8 mouse cellular contexts compared by ENCODE assay signal in the genomic region with DNA sequence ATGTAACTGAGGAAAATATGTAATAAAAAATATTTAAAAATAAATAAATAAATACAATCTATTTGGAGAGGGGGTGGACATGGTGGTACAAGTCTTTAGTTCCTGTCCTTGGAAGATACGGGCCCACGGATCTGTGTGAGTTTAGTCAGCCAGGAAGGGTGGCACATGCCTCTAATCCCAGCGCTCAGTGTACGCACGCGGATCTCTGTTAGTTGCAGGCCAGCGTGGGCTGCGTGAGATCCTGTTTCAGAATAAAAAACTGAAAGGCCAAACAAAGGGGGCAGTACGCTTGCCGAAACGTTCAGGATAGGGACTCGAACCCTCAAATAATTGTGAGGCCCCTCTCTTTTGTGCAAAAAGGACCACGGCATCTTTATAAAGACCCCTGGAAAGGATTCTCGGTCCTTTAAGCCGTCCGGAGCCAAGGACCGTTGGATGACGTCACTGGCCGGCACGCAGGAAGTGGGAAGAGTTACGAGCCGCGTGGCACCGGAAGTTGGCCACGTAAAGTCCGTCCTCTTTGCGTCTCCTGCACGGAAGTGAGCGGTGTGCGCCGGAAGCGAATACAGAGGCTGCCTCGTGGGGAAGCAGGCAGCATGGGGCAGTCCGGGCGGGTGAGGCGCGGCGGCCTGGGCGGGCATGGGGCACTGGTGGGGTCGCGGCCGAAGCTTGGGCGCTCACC. TPM values are rescaled to one million over a fixed set of nuclear protein-coding genes. Genes with fewer than 3 reads are reported as not detected.
DNase-seq lines count a peak whose midpoint lies in the region; ATAC-seq and TF ChIP-seq lines count a peak whose summit lies in the region.

Ppan (plus strand) TSS at position 472 of the 682 bp plus-strand sequence.

- H3K36me3 ChIP-seq in hindbrain, postnatal 0 days (ENCODE audit: insufficient read depth, low read length) = peaks cover 31% of the 10 kb centered on the region

- intact Hi-C loops in gastrocnemius, adult 2 months (cut with DNase I) = loop anchor here (5.0 kb wide), 1 partner anchor 114 kb away; the partner anchor contains the start of gene Mrpl4
- intact Hi-C loops in left cerebral cortex, adult 2 months (cut with DNase I) = loop anchor here (1.0 kb wide), 2 partner anchors 10 kb away; partner anchors contain the start of gene Eif3g

- H3K4me1 ChIP-seq in hindbrain, postnatal 0 days (ENCODE audit: insufficient read depth, low read length) = no peaks in the 10 kb centered on the region

- peak within 1 kb of the TSS; percentile 65 for H3K4me2 ChIP-seq in hindbrain, postnatal 0 days (ENCODE audit: low read depth, low read length)

- H3K4me3 ChIP-seq in gastrocnemius, adult 2 months = peak within 1 kb of the TSS; percentile 93
- peak within 1 kb of the TSS; percentile 79 for H3K4me3 ChIP-seq in hindbrain, postnatal 0 days (ENCODE audit: low read length)
- peak within 1 kb of the TSS; percentile 78 for H3K4me3 ChIP-seq in left cerebral cortex, adult 2 months

- peak within 1 kb of the TSS; percentile 99 for H3K27ac ChIP-seq in gastrocnemius, adult 2 months
- peak within 1 kb of the TSS; percentile 96 for H3K27ac ChIP-seq in hindbrain, postnatal 0 days
- H3K27ac ChIP-seq in left cerebral cortex, adult 2 months = peak within 1 kb of the TSS; percentile 98

- ATAC-seq in common myeloid progenitor, adult 5-6 weeks (replicated peaks; ENCODE audit: low read depth, poor library complexity, severe bottlenecking) = peak; percentile 92
- peak; percentile 97 for ATAC-seq in hindbrain, postnatal 0 days
- ATAC-seq in megakaryocyte, adult 5-6 weeks (ENCODE audit: poor library complexity, severe bottlenecking) = peak; percentile 99

- H3K9me3 ChIP-seq in hindbrain, postnatal 0 days (ENCODE audit: low read length) = no peaks in the 10 kb centered on the region

- peak within 1 kb of the TSS; percentile 78 for H3K9ac ChIP-seq in hindbrain, postnatal 0 days (replicated peaks; ENCODE audit: low read length)

- WGBS in hindbrain, postnatal 0 days = under 1% methylated on average over 43 of the region's 43 CpGs

- TF ChIP-seq CTCF in gastrocnemius, adult 2 months (IDR thresholded peaks at IDR 0.05) = peak; percentile 8; the same call in 1 of the 2 replicates
- TF ChIP-seq CTCF in hindbrain, postnatal 0 days (IDR thresholded peaks at IDR 0.05; ENCODE audit: low read depth) = no peak
- TF ChIP-seq CTCF in left cerebral cortex, adult 2 months (IDR thresholded peaks at IDR 0.05) = no peak

- DNase-seq in ZHBTc4 (ENCODE audit: low read depth, low spot score) = peak; percentile 98
- DNase-seq in gastrocnemius, adult 2 months = peak; percentile 97
- peak; percentile 98 for DNase-seq in hindbrain, postnatal 0 days (ENCODE audit: low spot score)
- peak; percentile 94 for DNase-seq in left cerebral cortex, adult 2 months (ENCODE audit: extremely low spot score in 1 of 2, low spot score in 2 of 2)
- DNase-seq in right cerebral cortex, adult 2 months (ENCODE audit: low spot score in 2 of 2) = peak; percentile 96 to 98
- DNase-seq in urinary bladder, postnatal 14 days (ENCODE audit: low spot score) = peak; percentile 96

- no peaks in the 10 kb centered on the region for H3K27me3 ChIP-seq in hindbrain, postnatal 0 days (ENCODE audit: insufficient read depth, low read length)

RNA-seq across cellular contexts. Expression of gene Ppan, which starts in this region (rescaled TPM):
- 140 and 152 TPM in 2 replicates for total RNA-seq in common myeloid progenitor, adult 5-6 weeks (2017)
- total RNA-seq in gastrocnemius, adult 2 months (2021) = 1 to 10 TPM; 7.9 to 8.6 TPM
- 45.4 and 57.4 TPM in 2 replicates for total RNA-seq in hindbrain, postnatal 0 days (2014; rRNA removed)
- 36.8 and 44.1 TPM in 2 replicates for polyA plus RNA-seq in hindbrain, postnatal 0 days (2015; fragmentation: Nextera tagmentation; extraction: Ambion mirVana)
- 10 to 100 TPM; 25.6 to 26.3 TPM for total RNA-seq in left cerebral cortex, adult 2 months (2021)
- total RNA-seq in megakaryocyte, adult 5-6 weeks (2015) = 5.7 and 7.8 TPM in 2 replicates
- 27.5 and 32.2 TPM in 2 replicates for total RNA-seq in megakaryocyte, adult 5-6 weeks (2017)

Comparison
In these comparisons a context has a peak if more than half of its experiments do, and no peak if none do; other contexts are left out.
1. Peak in every context shown above with its lines: DNase-seq, ATAC-seq, H3K4me3 ChIP-seq and H3K27ac ChIP-seq.